Mouse (Mus musculus) midbrain, postnatal 0 days (tissue): ENCODE data around the gene Scaf4. TPM values are rescaled to one million over a fixed set of nuclear protein-coding genes. Genes with fewer than 3 reads are reported as not detected.

Experiments used
- ATAC-seq: fragments of 200-750 bp; cut with Nextera tagmentation; 2 replicates; pipeline ENCODE4 v1.8.0; 2017; ENCODE audit warnings: moderate number of reproducible peaks, mild to moderate bottlenecking, moderate TSS enrichment, moderate library complexity; ENCODE audit not compliant: low FRiP score
- DNase-seq: peaks from one replicate; pipeline ENCODE4 v3.0.0-alpha.2; 2015; ENCODE audit warnings: low spot score
- H3K27ac ChIP-seq: fragments of 300-500 bp; sonication (generic); 2 replicates; pipeline ENCODE4 v1.5.1; 2014; ENCODE audit warnings: low read depth, mild to moderate bottlenecking, low read length, mixed read lengths
- H3K27me3 ChIP-seq: fragments of 300-500 bp; sonication (generic); 2 replicates; pipeline ENCODE4 v1.6.1; 2014; ENCODE audit warnings: low read length, control low read depth, mixed read lengths; ENCODE audit not compliant: insufficient read depth
- H3K36me3 ChIP-seq: fragments of 300-500 bp; sonication (generic); 2 replicates; pipeline ENCODE4 v1.6.1; 2014; ENCODE audit warnings: low read length, control low read depth, mixed read lengths; ENCODE audit not compliant: insufficient read depth
- H3K4me1 ChIP-seq: fragments of 300-500 bp; sonication (generic); 2 replicates; pipeline ENCODE4 v1.6.1; 2014; ENCODE audit warnings: mild to moderate bottlenecking, control low read depth, antibody characterized with exemption, low read length, mixed read lengths; ENCODE audit not compliant: insufficient read depth
- H3K4me2 ChIP-seq: fragments of 300-500 bp; sonication (generic); 2 replicates; pipeline ENCODE4 v1.6.1; 2014; ENCODE audit warnings: low read depth, mild to moderate bottlenecking, low read length, mixed read lengths; ENCODE audit not compliant: poor library complexity, severe bottlenecking
- H3K4me3 ChIP-seq: fragments of 300-500 bp; sonication (generic); 2 replicates; pipeline ENCODE4 v1.5.1; 2014; ENCODE audit warnings: low read depth, mild to moderate bottlenecking, low read length, moderate library complexity
- H3K9ac ChIP-seq: fragments of 300-500 bp; sonication (generic); replicated peaks from 2 replicates; pipeline ENCODE4 v1.6.1; 2014; ENCODE audit warnings: mild to moderate bottlenecking, low read length, moderate library complexity, mixed read lengths; ENCODE audit not compliant: poor library complexity, severe bottlenecking
- H3K9me3 ChIP-seq: fragments of 300-500 bp; sonication (generic); 2 replicates; pipeline ENCODE4 v1.6.1; 2016; ENCODE audit warnings: low read length, control low read depth
- CTCF ChIP-seq: IDR thresholded peaks from 2 replicates; pipeline ENCODE4 v1.5.1; 2016; ENCODE audit warnings: antibody characterized with exemption, mild to moderate bottlenecking
- WGBS: fragments of 180-500 bp; shearing (Covaris S2); extraction: QIAGEN DNeasy Blood & Tissue Kit; methylation state at CpG from one replicate; pipeline ENCODE4 v1.1.7; 2014; 5-methylcytosine and 5-hydroxymethylcytosine counted together
- polyA plus RNA-seq: library from polyadenylated mRNA; unstranded; fragments of >200 nt; fragmentation: Nextera tagmentation; extraction: Ambion mirVana; gene quantifications from 2 replicates; pipeline ENCODE4 v1.2.1, GENCODE M21; 2015
- total RNA-seq: library from RNA; depleted of rRNA; stranded (reverse); fragments of >200 nt; gene quantifications from 2 replicates; pipeline ENCODE4 v1.2.3, GENCODE M21; 2014

Gene Scaf4
- total and polyA plus RNA-seq, 2 experiments from 2014 or later = 10.7 to 17.9 TPM

- Histone ChIP-seq H3K4me2 (no peak overlapping the region), H3K27ac (no peak overlapping the region), H3K4me3 (no peak overlapping the region), H3K36me3 (peaks cover 45% of the 10 kb centered on the region), H3K9ac (no peak overlapping the region), H3K27me3 (no peaks in the 10 kb centered on the region), H3K4me1 (no peaks in the 10 kb centered on the region), H3K9me3 (no peaks in the 10 kb centered on the region)
- ATAC-seq (no peak), DNase-seq (no peak)
- TF ChIP-seq CTCF = no peak
- 76% methylated on average over 4 of the region's 4 CpGs for WGBS
Observed at GRCm38 (mm10) chr16:90241875-90242274, 42.4 kb downstream of the Scaf4 start.

GRCm38 (mm10) chr16:90239128-90239746 lies 45.1 kb downstream of the Scaf4 start:
- DNase-seq = no peak
- H3K27me3 ChIP-seq = no peaks in the 10 kb centered on the region
- H3K4me2 ChIP-seq = no peak overlapping the region
- ATAC-seq = no peak
- no peak overlapping the region for H3K9ac ChIP-seq
- TF ChIP-seq CTCF = no peak
- 92% methylated on average over 6 of the region's 6 CpGs for WGBS
- no peak overlapping the region for H3K27ac ChIP-seq
- H3K4me1 ChIP-seq = no peaks in the 10 kb centered on the region
- H3K36me3 ChIP-seq = peaks cover 27% of the 10 kb centered on the region
- H3K9me3 ChIP-seq = no peaks in the 10 kb centered on the region
- no peak overlapping the region for H3K4me3 ChIP-seq

- no peaks in the 10 kb centered on the region for H3K27me3 ChIP-seq
- no peak for ATAC-seq
- no peak for DNase-seq
- peaks cover 11% of the 10 kb centered on the region for H3K36me3 ChIP-seq
- TF ChIP-seq CTCF = no peak
- H3K27ac ChIP-seq = no peak overlapping the region
- no peaks in the 10 kb centered on the region for H3K4me1 ChIP-seq
- no peak overlapping the region for H3K9ac ChIP-seq
- no peak overlapping the region for H3K4me2 ChIP-seq
- WGBS = 89% methylated on average over 3 of the region's 3 CpGs
- no peak overlapping the region for H3K4me3 ChIP-seq
- no peaks in the 10 kb centered on the region for H3K9me3 ChIP-seq
Observed at GRCm38 (mm10) chr16:90235188-90235587, 49.1 kb downstream of the Scaf4 start.

- no peak overlapping the region for H3K9ac ChIP-seq
- no peaks in the 10 kb centered on the region for H3K9me3 ChIP-seq
- H3K4me3 ChIP-seq = no peak overlapping the region
- H3K4me2 ChIP-seq = no peak overlapping the region
- no peak for DNase-seq
- TF ChIP-seq CTCF = no peak
- WGBS = 82% methylated on average over 6 of the region's 6 CpGs
- H3K27ac ChIP-seq = no peak overlapping the region
- no peaks in the 10 kb centered on the region for H3K4me1 ChIP-seq
- no peaks in the 10 kb centered on the region for H3K27me3 ChIP-seq
- ATAC-seq = no peak
- H3K36me3 ChIP-seq = peaks cover 10% of the 10 kb centered on the region
Observed at GRCm38 (mm10) chr16:90234617-90235016, 49.7 kb downstream of the Scaf4 start.

- Histone ChIP-seq H3K4me2 (no peak overlapping the region), H3K9ac (no peak overlapping the region), H3K36me3 (peaks cover 10% of the 10 kb centered on the region; the same call in 1 of the 2 replicates), H3K9me3 (no peaks in the 10 kb centered on the region), H3K27ac (no peak overlapping the region), H3K27me3 (no peaks in the 10 kb centered on the region), H3K4me1 (no peaks in the 10 kb centered on the region), H3K4me3 (no peak overlapping the region)
- DNase-seq = no peak
- whole genome bisulfite sequencing = 94% methylated on average over 10 of the region's 10 CpGs
- ATAC-seq = no peak
- TF ChIP-seq CTCF = no peak
Observed at GRCm38 (mm10) chr16:90233702-90234101, 50.6 kb downstream of the Scaf4 start.

- no peak for TF ChIP-seq CTCF
- no peak overlapping the region for H3K4me3 ChIP-seq
- DNase-seq = no peak
- H3K27ac ChIP-seq = no peak overlapping the region
- no peaks in the 10 kb centered on the region for H3K4me1 ChIP-seq
- H3K36me3 ChIP-seq = peaks cover 13% of the 10 kb centered on the region; the same call in 1 of the 2 replicates
- H3K9me3 ChIP-seq = no peaks in the 10 kb centered on the region
- 93% methylated on average over 7 of the region's 7 CpGs for WGBS
- H3K9ac ChIP-seq = no peak overlapping the region
- H3K4me2 ChIP-seq = no peak overlapping the region
- no peak for ATAC-seq
- no peaks in the 10 kb centered on the region for H3K27me3 ChIP-seq
Observed at GRCm38 (mm10) chr16:90231302-90231701, 53.0 kb downstream of the Scaf4 start.
